Mouse (Mus musculus): Measurements from ENCODE around the gene Kdm4d. TPM values are rescaled to one million over a fixed set of nuclear protein-coding genes. Genes with fewer than 3 reads are reported as not detected.

Gene Kdm4d
- polyA plus RNA-seq (2012; rRNA removed; ENCODE audit: low replicate concordance), result 0.19 and 0.34 TPM in 2 replicates

GRCm38 (mm10) chr9:14500023-14500915 is at the start of gene Kdm4d, which contains the start of gene Cwc15:
TSS of gene Kdm4d (minus strand) at chr9:14500482.
TSS of gene Cwc15 (plus strand) at chr9:14500617.

Other genes starting within 250 kb of the Kdm4d start
- 13.7 and 27.5 TPM in 2 replicates for gene Sesn3, start 225.4 kb downstream of the Kdm4d start, polyA plus RNA-seq (2012; rRNA removed; ENCODE audit: low replicate concordance)
- 28.4 and 75.8 TPM in 2 replicates for gene Endod1, start 119.0 kb downstream of the Kdm4d start, polyA plus RNA-seq (2012; rRNA removed; ENCODE audit: low replicate concordance)
- 4.8 and 11.4 TPM in 2 replicates for gene Cwc15, start 135 bp upstream of the Kdm4d start, polyA plus RNA-seq (2012; rRNA removed; ENCODE audit: low replicate concordance)
- gene Amotl1, start 144.6 kb upstream of the Kdm4d start, polyA plus RNA-seq (2012; rRNA removed; ENCODE audit: low replicate concordance), result 40.1 and 73.9 TPM in 2 replicates
- 0.25 and 0.50 TPM in 2 replicates for gene Piwil4, start 240.3 kb upstream of the Kdm4d start, polyA plus RNA-seq (2012; rRNA removed; ENCODE audit: low replicate concordance)